ENCODE assay signal across 13 mouse cellular contexts in genomic region chr17:29168996-29169601, GRCm38 (mm10). TPM values are rescaled to one million over a fixed set of nuclear protein-coding genes. Genes with fewer than 3 reads are reported as not detected.
DNase-seq lines count a peak whose midpoint lies in the region; ATAC-seq and TF ChIP-seq lines count a peak whose summit lies in the region.
"Had no signal": no experiment of that assay in that cellular context is flagged by ENCODE, and none has a peak within 500 bp of the region (broad histone marks: within the 10 kb centered on the region; RNA-seq: fewer than 3 reads in every experiment).

No protein-coding gene starts in this region.

- no peak for ATAC-seq in stomach, postnatal 0 days (ENCODE audit: low FRiP score, low TSS enrichment)
- ATAC-seq: forebrain, embryonic 13.5 days had no signal

- no peak overlapping the region for H3K27ac ChIP-seq in layer of hippocampus, adult 2 months
- H3K27ac ChIP-seq in stomach, postnatal 0 days (replicated peaks) = 0 out of 2 replicates have a peak overlapping the region, but pooled peaks have one; percentile 4
- H3K27ac ChIP-seq: forebrain, embryonic 13.5 days; hindbrain, embryonic 13.5 days had no signal

- H3K4me1 ChIP-seq in stomach, postnatal 0 days (replicated peaks; ENCODE audit: control insufficient read depth, insufficient read depth) = peaks cover 4% of the 10 kb centered on the region

- WGBS in stomach, postnatal 0 days = 61% methylated on average over 12 of the region's 12 CpGs

- TF ChIP-seq CTCF in layer of hippocampus, adult 2 months (conservative IDR thresholded peaks at IDR 0.05) = peak; percentile 72
- TF ChIP-seq CTCF in stomach, postnatal 0 days (IDR thresholded peaks at IDR 0.05; ENCODE audit: low read depth) = peak; percentile 71

- no peaks in the 10 kb centered on the region for H3K36me3 ChIP-seq in stomach, postnatal 0 days (ENCODE audit: control insufficient read depth, insufficient read depth, low read length)
- H3K36me3 ChIP-seq: hindbrain, embryonic 13.5 days had no signal

- no peaks in the 10 kb centered on the region for H3K9me3 ChIP-seq in stomach, postnatal 0 days (ENCODE audit: control insufficient read depth, low read length)
- H3K9me3 ChIP-seq: forebrain, embryonic 13.5 days; hindbrain, embryonic 13.5 days had no signal

- H3K4me2 ChIP-seq in stomach, postnatal 0 days (replicated peaks; ENCODE audit: low read depth) = no peak overlapping the region
- H3K4me2 ChIP-seq: forebrain, embryonic 13.5 days; hindbrain, embryonic 13.5 days had no signal

- no peak for DNase-seq in layer of hippocampus, adult 2 months (ENCODE audit: low spot score in 2 of 2)
- DNase-seq in layer of hippocampus, adult 8-10 months (ENCODE audit: low spot score in 2 of 2) = no peak
- DNase-seq in thymus, postnatal 4 days = peak; percentile 58
- no peak for DNase-seq in thymus, postnatal 10 days (ENCODE audit: low spot score in 2 of 2)
- peak; percentile 43 for DNase-seq in adrenal gland, postnatal 10 days
- DNase-seq in stomach, postnatal 0 days (ENCODE audit: low spot score) = peak; percentile 25
- DNase-seq in heart, adult 11 months = no peak
- DNase-seq in cerebellum, postnatal 36 days = no peak
- DNase-seq: kidney, postnatal 14 days; lung, postnatal 36 days had no signal

- H3K27me3 ChIP-seq in stomach, postnatal 0 days (ENCODE audit: control insufficient read depth, insufficient read depth, low read length) = no peaks in the 10 kb centered on the region
- H3K27me3 ChIP-seq: forebrain, embryonic 13.5 days had no signal

- H3K9ac ChIP-seq in stomach, postnatal 0 days (ENCODE audit: low read length) = no peak overlapping the region
- H3K9ac ChIP-seq: forebrain, embryonic 13.5 days; hindbrain, embryonic 13.5 days had no signal

- no peak for TF ChIP-seq EP300 in stomach, postnatal 0 days (optimal IDR thresholded peaks at IDR 0.05)

- H3K4me3 ChIP-seq in layer of hippocampus, adult 2 months = no peak overlapping the region
- no peak overlapping the region for H3K4me3 ChIP-seq in stomach, postnatal 0 days (ENCODE audit: low read depth, low read length)
- H3K4me3 ChIP-seq: forebrain, embryonic 13.5 days; hindbrain, embryonic 13.5 days had no signal

RNA-seq across cellular contexts. Expression of gene Rab44, which starts 55.2 kb away (rescaled TPM):
- under 1 TPM in 1 of 2 experiments, not detected in 1; 0.17 TPM for total RNA-seq in layer of hippocampus, adult 2 months (2021)
- under 1 TPM in 2 of 4 experiments, not detected in 2; 0.16 to 0.30 TPM for total RNA-seq in layer of hippocampus, adult 8-10 months (2022)
- 1 to 10 TPM in 1 of 2 experiments, under 1 TPM in 1; 0.66 to 1.4 TPM for total RNA-seq in adrenal gland, postnatal 10 days (2021)
- 1.4 and 2.2 TPM in 2 replicates for polyA plus RNA-seq in stomach, postnatal 0 days (2015; fragmentation: Nextera tagmentation; extraction: Ambion mirVana)
- total RNA-seq: left cerebral cortex, postnatal 14 days had no signal
- polyA plus RNA-seq: forebrain, embryonic 13.5 days had no signal

Comparison
In these comparisons a context has a peak if more than half of its experiments do, and no peak if none do; other contexts are left out.
1. DNase-seq: peak in thymus, postnatal 4 days (single experiment), adrenal gland, postnatal 10 days (single experiment) and stomach, postnatal 0 days (single experiment); none in layer of hippocampus, adult 2 months (0 of 2), layer of hippocampus, adult 8-10 months (0 of 2), thymus, postnatal 10 days (0 of 2), heart, adult 11 months (single experiment) and cerebellum, postnatal 36 days (0 of 2).